Mouse (Mus musculus) effector memory CD4-positive, alpha-beta T cell, adult 7 months (primary cell): Measurements from ENCODE around the gene Olfr1306. TPM values are rescaled to one million over a fixed set of nuclear protein-coding genes. Genes with fewer than 3 reads are reported as not detected.

Experiments used
- polyA plus RNA-seq: library from polyadenylated mRNA; unstranded; fragments of 100-300 nt; shearing (Covaris generic); gene quantifications from one replicate; pipeline ENCODE4 v1.2.1, GENCODE M21; 2017

The Olfr1306 gene
- polyA plus RNA-seq = not detected

DNA sequence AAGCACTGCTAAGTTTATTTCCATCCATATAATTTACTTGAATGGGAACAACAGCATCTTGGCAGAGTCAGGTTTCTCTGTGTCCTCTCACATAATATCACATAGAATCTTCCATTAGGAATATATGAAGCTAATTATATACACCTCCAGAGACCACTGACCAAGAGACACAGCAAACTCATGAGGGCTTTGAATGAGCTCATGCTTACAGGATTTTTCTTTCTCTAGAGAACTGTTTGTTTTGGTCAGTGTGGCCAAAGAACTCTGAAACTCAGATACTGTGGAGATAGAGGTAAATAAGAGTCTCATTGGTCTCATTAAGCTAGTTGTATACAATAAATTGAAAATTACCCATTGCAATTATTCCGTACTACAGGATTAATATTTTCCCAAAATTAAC is at the start of gene Olfr1306:
TSS of gene Olfr1306 (minus strand) at position 101 of the 400 bp plus-strand sequence.

DNA sequence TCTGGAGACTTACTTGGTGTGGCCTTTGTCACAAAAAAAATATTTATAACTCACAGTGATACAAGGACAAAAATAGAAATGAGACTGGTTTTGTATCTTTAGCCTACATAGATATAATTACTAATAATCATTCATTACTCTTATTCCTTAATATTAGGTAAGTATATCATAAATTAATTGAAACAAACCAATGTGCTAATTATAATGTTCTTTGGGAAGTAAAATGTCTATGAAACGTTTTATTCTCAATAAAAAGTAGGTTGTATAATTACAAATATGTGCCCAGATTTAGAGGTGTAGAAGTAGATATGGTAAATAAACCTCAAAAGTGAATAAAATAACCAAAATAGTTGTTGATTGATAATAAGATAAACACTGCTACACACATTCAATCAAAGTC is 48.8 kb upstream of the Olfr1306 start, which contains the start of gene Olfr1308:
TSS of gene Olfr1308 (minus strand) at position 101 of the 400 bp plus-strand sequence.

DNA sequence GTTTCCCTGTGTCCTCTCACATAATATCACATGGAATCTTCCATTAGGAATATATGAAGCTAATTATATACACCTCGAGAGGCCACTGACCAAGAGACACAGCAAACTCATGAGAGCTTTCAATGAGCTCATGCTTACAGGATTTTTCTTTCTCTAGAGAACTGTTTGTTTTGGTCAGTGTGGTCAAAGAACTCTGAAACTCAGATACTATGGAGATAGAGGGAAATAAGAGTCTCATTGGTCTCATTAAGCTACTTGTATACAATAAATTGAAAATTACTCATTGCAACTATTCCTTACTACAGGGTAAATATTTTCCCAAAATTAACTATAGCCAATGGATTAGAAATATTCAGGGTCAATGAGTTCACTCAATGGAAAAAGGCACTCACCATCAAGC is 33.3 kb upstream of the Olfr1306 start, which contains the start of gene Olfr1307:
TSS of gene Olfr1307 (minus strand) at position 101 of the 400 bp plus-strand sequence.

DNA sequence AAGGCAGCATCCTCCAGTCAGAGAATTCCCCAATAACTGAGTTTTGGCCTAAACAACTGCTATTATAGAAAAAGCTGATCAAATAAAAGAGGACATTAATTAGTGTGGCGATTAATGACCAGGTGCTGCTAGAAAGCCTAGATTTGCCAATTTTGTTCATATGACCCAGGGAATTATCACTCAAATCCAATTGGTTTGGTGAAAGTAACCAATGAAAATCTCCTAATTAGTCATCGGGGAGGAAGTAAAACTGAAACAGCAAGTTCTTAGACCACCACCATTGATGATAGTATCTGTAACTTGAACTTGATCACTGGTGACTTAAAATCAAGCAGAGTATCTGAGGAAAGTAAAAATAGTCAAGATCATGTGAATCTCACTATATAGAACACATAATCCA is 39.0 kb downstream of the Olfr1306 start, which contains the start of gene Olfr1305:
TSS of gene Olfr1305 (minus strand) at position 101 of the 400 bp plus-strand sequence.

Other genes starting within 250 kb of the Olfr1306 start
- gene Olfr1301, start 165.3 kb downstream of the Olfr1306 start, polyA plus RNA-seq = not detected
- gene Olfr1302, start 138.8 kb downstream of the Olfr1306 start, polyA plus RNA-seq = not detected
- not detected for gene Olfr1303, start 95.9 kb downstream of the Olfr1306 start, polyA plus RNA-seq
- gene Olfr1305, start 39.1 kb downstream of the Olfr1306 start, polyA plus RNA-seq = not detected
- 0.09 TPM for gene Olfr1307, start 33.2 kb upstream of the Olfr1306 start, polyA plus RNA-seq
- not detected for gene Olfr1308, start 48.7 kb upstream of the Olfr1306 start, polyA plus RNA-seq
- gene Olfr1309, start 74.0 kb upstream of the Olfr1306 start, polyA plus RNA-seq = not detected
- not detected for gene Olfr1310, start 96.4 kb upstream of the Olfr1306 start, polyA plus RNA-seq
- not detected for gene Olfr1311, start 108.1 kb upstream of the Olfr1306 start, polyA plus RNA-seq
- gene Olfr1312, start 134.0 kb upstream of the Olfr1306 start, polyA plus RNA-seq = 0.23 TPM
- gene Olfr1313, start 161.6 kb upstream of the Olfr1306 start, polyA plus RNA-seq = not detected
- not detected for gene Olfr1314, start 180.5 kb upstream of the Olfr1306 start, polyA plus RNA-seq
- gene Olfr1315-ps1, start 199.2 kb upstream of the Olfr1306 start, polyA plus RNA-seq = not detected
- gene Olfr1316, start 218.7 kb upstream of the Olfr1306 start, polyA plus RNA-seq = not detected
- not detected for gene Olfr1317, start 224.1 kb upstream of the Olfr1306 start, polyA plus RNA-seq
- gene Olfr1318, start 237.9 kb upstream of the Olfr1306 start, polyA plus RNA-seq = not detected